Mouse (Mus musculus) ovary, postnatal 10 days (tissue): ENCODE results near the gene Trabd2b.
A peak's percentile ranks its signal among the peaks of the same experiment; 100 is the strongest.

ENCODE experiments used
- DNase-seq: peaks from one replicate; pipeline ENCODE4 v3.0.0; 2022; ENCODE audit warnings: low spot score

Gene Trabd2b

GRCm38 (mm10) chr4:114605670-114606069 lies 199.1 kb downstream of the Trabd2b start:
- DNase-seq = no peak

- DNase-seq = no peak
These were observed 201.3 kb downstream of the Trabd2b start for GRCm38 (mm10) chr4:114607873-114608272.

- no peak for DNase-seq
These were observed 202.8 kb downstream of the Trabd2b start for GRCm38 (mm10) chr4:114609297-114609696.

- no peak for DNase-seq
These were observed 204.8 kb downstream of the Trabd2b start for GRCm38 (mm10) chr4:114611166-114611929.

GRCm38 (mm10) chr4:114612032-114612431 lies 205.5 kb downstream of the Trabd2b start:
- DNase-seq = no peak

- DNase-seq = no peak
These were observed 206.3 kb downstream of the Trabd2b start for GRCm38 (mm10) chr4:114612827-114613226.

GRCm38 (mm10) chr4:114614086-114614485 lies 207.6 kb downstream of the Trabd2b start:
- DNase-seq = no peak

- no peak for DNase-seq
These were observed 209.2 kb downstream of the Trabd2b start for GRCm38 (mm10) chr4:114615765-114616164.

- DNase-seq = no peak
These were observed 216.4 kb downstream of the Trabd2b start for GRCm38 (mm10) chr4:114622929-114623328.

GRCm38 (mm10) chr4:114624114-114624910 lies 217.8 kb downstream of the Trabd2b start:
- no peak for DNase-seq

GRCm38 (mm10) chr4:114625357-114625756 lies 218.8 kb downstream of the Trabd2b start:
- DNase-seq = no peak

- no peak for DNase-seq
These were observed 219.4 kb downstream of the Trabd2b start for GRCm38 (mm10) chr4:114625920-114626319.

- no peak for DNase-seq
These were observed 221.3 kb downstream of the Trabd2b start for GRCm38 (mm10) chr4:114627674-114628293.

GRCm38 (mm10) chr4:114635889-114636288 lies 229.4 kb downstream of the Trabd2b start:
- DNase-seq = peak; percentile 29

GRCm38 (mm10) chr4:114636324-114636723 lies 229.8 kb downstream of the Trabd2b start:
- no peak for DNase-seq

GRCm38 (mm10) chr4:114637120-114637519 lies 230.6 kb downstream of the Trabd2b start:
- no peak for DNase-seq

- DNase-seq = no peak
These were observed 235.9 kb downstream of the Trabd2b start for GRCm38 (mm10) chr4:114642469-114642868.

GRCm38 (mm10) chr4:114643679-114644208 lies 237.2 kb downstream of the Trabd2b start:
- no peak for DNase-seq

GRCm38 (mm10) chr4:114645341-114645740 lies 238.8 kb downstream of the Trabd2b start:
- DNase-seq = no peak

GRCm38 (mm10) chr4:114646825-114647681 lies 240.5 kb downstream of the Trabd2b start:
- no peak for DNase-seq

GRCm38 (mm10) chr4:114647689-114648088 lies 241.2 kb downstream of the Trabd2b start:
- DNase-seq = peak; percentile 49
